Mouse (Mus musculus): ENCODE data around the gene Il31ra.

The Il31ra gene

DNA sequence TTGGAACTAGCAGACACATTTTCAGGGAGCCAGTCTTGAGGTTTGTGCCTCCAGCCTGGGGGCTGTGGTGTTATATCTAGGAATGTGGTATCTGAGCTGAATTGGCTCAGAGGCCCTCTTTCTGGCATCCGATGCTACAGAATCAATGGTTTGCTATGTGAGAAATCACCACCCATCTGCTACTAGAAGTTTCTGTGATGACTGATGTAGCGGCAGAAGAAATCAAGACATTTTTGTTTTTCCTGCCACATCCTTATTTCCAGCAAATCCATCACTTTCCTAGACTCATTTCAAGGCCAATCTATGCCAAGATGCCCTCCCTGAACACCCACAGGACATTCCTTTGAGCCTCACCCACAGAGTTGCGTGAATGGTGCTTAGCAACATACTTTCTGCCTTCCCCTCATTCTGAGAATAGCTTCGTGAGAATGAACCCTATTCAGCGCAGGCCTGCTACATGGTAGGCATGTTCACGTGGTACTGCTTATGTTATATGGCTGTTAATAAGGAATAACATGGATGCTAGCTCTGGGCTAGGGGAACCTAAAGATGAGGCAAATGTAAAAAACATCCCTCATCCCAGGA, 33.5 kb downstream of the Il31ra start:
- no peak for DNase-seq

- no peak for DNase-seq
Observed at GRCm38 (mm10) chr13:112556501-112556900, 37.7 kb downstream of the Il31ra start.

DNA sequence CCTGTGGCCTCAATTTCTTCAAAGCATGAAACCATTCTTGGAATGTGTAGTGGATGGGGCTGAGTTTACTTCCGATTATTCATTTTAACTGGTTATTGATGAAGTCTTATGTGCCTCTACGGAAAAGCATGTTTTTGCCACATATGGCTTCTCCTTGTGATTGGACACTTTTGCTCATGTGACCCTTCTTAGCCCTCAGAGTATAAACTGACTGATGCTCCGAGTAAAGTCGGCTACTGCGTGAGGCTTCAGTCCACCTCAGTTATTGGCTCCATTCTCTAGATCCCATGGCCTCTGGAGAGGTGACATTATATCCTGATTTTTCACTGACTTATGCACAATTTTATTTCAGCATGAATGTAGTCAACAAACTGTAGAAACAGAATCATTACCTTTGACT, 40.9 kb downstream of the Il31ra start:
- no peak for DNase-seq

DNA sequence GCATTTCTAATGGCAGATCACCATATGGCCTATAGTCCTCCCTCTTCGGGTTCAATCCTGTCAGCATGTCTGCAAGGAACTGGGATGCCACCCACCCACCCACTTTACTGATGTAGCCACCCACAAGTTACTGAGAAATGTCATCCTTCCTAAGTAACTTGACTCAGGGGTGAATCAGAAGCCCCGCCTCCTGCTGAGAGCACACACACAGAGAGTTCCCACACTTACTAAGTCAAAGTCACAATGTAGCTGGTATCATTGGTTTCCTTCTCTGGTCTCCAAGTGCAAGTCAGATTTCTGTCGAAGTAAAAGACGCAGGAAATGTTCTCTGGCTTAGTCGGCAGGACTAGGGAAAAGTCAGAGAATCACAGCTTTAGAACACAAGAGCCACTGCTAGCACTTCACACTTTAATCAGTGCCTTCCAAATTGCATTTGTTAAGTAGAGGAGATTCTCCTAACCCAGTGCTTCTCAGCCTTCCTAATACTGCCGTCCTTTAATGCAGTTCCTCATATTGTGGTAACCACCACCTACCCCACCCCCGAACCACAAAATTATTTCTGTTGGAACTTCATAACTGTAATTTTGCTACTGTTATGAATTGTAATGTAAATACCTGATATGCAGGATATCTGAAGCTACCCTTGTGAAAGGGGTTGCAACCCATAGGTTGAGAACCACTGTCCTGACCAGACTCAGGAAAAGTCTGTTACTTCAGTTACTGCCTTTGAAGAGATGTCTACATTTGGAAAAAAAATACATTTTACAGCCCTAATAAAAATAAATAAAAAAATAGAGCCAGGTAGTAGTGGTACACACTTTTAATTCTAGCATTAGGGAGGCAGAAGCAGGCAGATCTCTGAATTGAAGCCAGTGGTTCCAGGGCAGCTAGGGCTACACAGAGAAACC, 42.3 kb downstream of the Il31ra start:
- no peak for DNase-seq

- no peak for DNase-seq
Observed at GRCm38 (mm10) chr13:112541223-112541975, 52.8 kb downstream of the Il31ra start.

- DNase-seq = no peak
Observed at GRCm38 (mm10) chr13:112540616-112541015, 53.5 kb downstream of the Il31ra start.

DNA sequence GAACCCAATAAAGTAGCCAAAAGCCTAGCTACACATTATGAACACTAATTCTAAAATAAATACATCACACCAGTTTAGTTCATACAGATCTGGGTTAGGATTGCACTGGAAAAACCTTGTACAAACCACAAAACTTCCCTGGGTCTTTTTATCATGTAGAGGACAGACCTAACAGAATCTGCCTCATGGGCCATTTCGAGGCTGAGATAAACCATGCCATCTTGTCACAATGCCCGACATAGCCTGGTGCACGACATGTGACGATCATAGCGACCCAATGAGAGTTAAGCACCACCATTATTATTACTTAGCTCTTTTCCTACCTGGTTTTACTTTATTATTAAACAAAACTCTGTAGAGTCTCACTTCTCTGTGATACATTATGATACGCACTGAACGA, 57.1 kb downstream of the Il31ra start:
- no peak for DNase-seq

DNA sequence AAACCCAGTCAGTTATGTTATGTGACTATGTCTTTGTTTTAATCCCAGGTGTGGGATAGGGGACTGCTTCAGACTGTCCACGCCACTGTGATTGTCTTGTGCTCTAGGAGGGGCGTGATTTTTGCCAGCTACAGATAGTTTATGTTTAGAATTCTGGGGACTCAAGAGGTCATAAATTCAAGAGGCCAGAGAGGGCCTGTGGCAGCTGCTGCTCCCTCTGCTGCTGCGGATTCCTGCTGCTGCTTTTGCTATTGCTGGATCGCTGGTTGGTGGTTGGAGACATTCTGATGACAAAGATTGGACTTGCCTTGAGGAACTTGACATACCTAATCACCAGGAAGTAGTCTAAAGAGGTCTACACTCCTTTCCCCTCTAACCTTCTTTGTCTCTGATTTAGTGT, 57.5 kb downstream of the Il31ra start:
- no peak for DNase-seq

DNA sequence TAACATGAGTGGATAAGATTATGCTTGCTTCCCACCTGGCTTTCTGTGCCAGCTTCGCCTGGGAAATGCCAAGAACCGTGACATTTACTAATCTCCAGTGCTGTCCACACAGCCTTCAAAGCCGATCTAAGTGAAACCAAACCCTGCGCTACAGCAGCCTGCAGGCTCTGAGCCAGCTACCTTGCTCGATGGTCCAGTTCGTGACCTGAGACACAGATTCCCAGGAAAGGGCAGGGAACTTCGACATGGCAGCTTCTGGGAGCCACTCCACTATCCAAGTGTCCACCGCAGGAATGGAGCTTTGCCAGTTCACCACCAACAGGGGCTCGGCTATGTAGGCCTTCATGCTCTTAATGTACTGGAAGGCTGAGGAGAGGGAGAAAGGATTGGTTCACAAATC, 60.6 kb downstream of the Il31ra start:
- no peak for DNase-seq

- DNase-seq = no peak
Observed at GRCm38 (mm10) chr13:112532235-112532634, 61.9 kb downstream of the Il31ra start.

- DNase-seq = peak; percentile 82
Observed at GRCm38 (mm10) chr13:112529893-112530292, 64.3 kb downstream of the Il31ra start.

DNA sequence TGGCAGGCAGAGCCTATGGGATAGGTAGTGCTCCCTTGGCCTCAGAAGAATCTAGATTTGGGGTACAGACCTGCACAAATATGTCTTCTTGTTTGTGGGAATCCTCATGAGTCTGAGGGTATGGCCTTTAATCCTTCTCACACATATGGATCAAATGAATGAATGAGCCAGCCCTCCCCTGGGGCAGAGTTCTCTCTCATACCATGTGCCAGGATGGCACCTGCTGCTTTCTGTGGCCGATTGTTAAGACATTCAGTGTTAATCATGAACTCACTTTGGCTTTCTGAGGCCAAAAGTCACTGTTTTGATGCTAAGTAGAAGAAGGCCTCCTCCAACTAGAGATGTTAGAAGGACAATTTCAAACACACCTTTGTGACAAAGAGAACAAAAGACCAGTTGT, 67.0 kb downstream of the Il31ra start:
- no peak for DNase-seq

- DNase-seq = no peak
Observed at GRCm38 (mm10) chr13:112523346-112523970, 70.7 kb downstream of the Il31ra start.

DNA sequence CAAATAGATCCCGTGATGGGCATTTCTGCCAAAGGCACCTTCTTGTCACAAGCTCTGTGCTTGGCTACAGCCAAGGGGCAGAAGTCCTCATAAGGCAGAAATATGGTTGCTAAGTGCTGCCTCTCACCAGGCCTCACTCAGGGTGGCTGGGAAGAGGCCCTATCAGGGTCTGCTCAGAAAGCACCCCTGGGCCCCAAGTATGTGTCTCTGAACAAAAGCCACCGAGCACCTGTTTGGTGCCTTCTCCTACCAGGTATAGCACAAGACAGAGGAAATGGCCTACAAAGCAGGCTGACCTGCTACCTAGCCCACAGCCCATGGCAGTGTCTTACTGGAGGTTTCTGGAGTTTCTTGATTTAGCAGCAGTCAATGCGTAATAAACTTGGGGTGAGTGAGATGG, 71.3 kb downstream of the Il31ra start:
- no peak for DNase-seq

GRCm38 (mm10) chr13:112522261-112522660, 71.9 kb downstream of the Il31ra start:
- DNase-seq = no peak

DNA sequence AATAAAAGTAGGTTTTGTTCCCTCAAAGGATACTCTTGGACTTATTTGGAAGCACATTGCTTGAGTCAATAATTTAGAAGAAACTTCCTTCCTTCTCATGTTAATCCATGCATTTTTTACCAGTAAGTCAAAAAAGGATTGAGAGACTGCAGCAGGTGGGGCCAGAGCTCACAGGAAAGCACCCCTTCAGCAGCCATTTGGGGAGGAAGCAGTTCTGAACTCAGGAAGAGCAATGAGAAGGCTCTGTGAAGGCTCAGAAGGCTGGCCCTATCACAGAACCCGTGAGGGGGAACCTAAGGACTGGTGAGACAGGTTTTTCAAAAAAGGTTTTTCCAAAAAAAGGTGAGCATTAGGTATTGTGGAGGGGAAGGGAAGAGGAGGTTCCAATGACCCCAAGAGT, 79.6 kb downstream of the Il31ra start:
- peak; percentile 50 for DNase-seq

DNA sequence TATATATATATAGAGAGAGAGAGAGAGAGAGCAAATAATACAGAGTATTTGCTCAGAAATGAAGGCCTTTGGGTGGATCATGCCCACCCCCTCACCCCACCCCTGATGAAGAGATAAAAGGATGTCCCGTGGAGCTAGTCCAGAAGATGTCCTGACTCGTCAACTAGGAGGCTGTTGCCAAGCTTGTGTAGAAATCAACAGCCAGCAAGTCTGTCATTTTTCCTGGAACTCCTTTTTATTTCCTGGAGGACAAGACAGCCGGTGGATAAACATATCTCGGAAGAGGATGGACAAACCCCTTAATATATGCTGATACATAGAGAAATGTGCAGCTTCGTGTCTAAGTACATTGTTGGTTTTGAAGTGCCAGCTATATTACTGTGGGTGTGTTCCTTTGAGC, 81.3 kb downstream of the Il31ra start:
- no peak for DNase-seq

DNA sequence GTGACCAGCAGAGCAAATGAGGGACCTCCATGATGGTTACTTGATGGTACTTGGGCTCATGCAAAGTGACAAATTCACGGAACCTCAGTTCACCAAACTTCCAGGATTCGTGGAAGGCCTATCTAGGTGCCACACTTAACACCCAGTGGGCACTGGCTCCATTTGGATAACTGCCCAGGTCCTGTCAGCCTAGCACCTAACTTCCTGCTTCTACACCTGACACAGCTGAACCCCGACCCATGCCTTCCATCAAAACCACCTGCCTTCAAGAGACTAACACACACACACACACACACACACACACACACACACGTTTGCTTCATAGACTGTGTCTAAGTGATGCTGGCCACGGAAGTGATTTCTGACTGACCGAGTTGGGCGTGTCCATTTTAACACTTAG, 82.3 kb downstream of the Il31ra start:
- no peak for DNase-seq

GRCm38 (mm10) chr13:112511261-112511660, 82.9 kb downstream of the Il31ra start:
- no peak for DNase-seq

DNA sequence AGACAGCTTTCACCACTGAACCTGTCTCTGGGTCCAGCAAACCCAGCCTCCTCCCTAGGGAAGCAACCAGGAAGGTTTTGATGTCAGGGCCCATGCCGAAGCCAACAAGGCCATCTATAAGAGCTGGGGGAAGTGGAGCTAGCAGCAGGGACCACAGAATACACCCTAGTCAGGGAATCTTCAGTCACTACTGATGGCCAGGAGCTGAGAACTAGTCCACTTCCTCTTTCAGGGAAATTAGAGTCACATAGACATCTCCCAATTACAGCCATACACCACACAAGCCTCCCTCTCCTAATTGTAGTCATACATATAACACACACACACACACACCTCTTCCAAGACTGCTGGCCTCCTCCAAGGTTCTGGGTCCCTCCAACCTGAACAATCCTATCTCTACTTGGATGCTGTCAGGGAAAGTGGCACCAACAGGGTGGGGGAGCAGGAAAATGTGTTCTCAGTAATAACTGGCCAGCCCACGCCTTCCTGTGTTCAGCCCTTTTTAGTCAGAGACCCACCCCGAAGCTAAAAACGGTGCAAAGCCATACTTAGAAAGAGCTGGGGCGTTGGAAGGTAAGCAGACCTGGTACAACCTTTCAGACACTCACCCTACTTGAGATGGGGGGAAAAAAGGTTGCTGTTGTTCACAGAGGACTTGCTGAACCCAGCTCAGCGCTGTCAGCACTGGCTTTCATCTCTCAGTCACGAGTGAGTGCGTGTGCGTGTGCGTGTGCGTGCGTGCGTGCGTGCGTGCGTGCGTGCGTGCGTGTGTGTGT, 83.5 kb downstream of the Il31ra start:
- DNase-seq = no peak

DNA sequence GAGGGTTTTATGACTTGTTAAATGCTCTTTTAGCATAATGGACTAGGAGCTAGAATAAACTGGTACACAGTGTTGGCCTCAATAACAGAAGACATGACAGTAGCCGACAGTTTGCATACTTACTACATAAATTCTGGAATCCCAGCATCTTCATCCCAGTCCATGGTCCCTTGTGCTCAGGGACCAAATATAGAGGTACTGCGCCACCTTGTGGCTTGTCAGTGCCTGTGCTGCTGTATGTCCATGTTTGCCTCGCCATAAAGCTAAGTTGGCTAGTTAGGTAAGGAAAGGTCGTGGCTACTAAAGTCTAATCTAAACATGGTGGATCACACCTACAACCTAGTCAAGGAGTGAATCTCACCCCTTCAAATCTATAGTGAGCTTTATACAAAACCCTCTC, 84.7 kb downstream of the Il31ra start:
- DNase-seq = peak; percentile 67

GRCm38 (mm10) chr13:112508487-112508886, 85.7 kb downstream of the Il31ra start:
- DNase-seq = no peak

DNA sequence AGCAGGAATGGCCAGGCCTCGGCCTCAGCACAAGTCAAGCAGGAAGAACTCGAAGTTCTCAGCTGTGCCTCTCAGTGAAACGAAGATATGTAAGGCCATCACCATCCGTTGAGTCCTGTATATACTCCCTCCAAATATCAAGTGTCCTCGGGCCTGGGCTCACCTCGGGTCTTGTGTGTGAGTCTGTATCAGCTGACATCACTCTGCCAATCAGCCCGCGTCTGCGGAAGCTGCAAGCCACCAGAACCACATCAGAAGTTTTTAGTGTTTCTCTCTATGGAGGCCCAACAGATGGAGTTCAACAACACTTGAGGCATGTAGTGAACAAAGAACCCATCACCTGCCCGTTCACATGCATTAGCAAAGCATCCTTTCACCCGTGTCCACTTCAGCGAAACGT, 86.5 kb downstream of the Il31ra start:
- DNase-seq = peak; percentile 65
